Mouse (Mus musculus): ENCODE data around the gene Metap1d. TPM values are rescaled to one million over a fixed set of nuclear protein-coding genes. Genes with fewer than 3 reads are reported as not detected.
A peak's percentile ranks its signal among the peaks of the same experiment; 100 is the strongest.

Metap1d gene
- polyA plus RNA-seq, 1 experiment from 2014 or later = 17.0 TPM

DNA sequence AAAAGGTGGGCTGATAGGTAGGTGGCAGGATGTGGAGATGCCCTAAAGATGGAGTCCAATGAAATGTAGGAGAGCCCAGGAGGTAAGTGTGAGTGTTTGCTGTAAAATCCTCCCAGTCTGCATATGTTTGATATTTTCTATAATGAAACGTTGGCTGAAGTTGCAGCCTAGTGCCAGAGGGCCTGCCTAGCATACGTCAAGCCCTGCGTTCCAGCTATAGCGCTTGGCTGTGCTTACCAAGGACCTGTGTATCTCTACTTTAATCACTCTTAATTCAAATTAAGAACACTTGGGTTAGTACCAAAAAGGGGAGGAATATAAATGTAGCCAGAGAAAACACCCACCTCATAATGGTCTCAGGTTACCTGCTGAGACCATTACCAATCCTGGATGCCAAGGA, 22.7 kb downstream of the Metap1d start:
- no peak overlapping the region for H3K4me3 ChIP-seq (ENCODE audit: low read depth, low read length)
- 90% methylated on average over 4 of the region's 4 CpGs for WGBS
- TF ChIP-seq CTCF (IDR thresholded peaks at IDR 0.05; ENCODE audit: low read depth) (no peak), EP300 (optimal IDR thresholded peaks at IDR 0.05) (no peak)
- ATAC-seq (ENCODE audit: low FRiP score, low TSS enrichment) (no peak), DNase-seq (ENCODE audit: low spot score) (no peak)
- no peaks in the 10 kb centered on the region for H3K27me3 ChIP-seq (ENCODE audit: control insufficient read depth, insufficient read depth, low read length)
- H3K9me3 ChIP-seq (ENCODE audit: control insufficient read depth, low read length) = no peaks in the 10 kb centered on the region
- H3K4me1 ChIP-seq (replicated peaks; ENCODE audit: control insufficient read depth, insufficient read depth) = no peaks in the 10 kb centered on the region
- no peaks in the 10 kb centered on the region for H3K36me3 ChIP-seq (ENCODE audit: control insufficient read depth, insufficient read depth, low read length)
- no peak overlapping the region for H3K27ac ChIP-seq (replicated peaks)
- no peak overlapping the region for H3K9ac ChIP-seq (ENCODE audit: low read length)
- H3K4me2 ChIP-seq (replicated peaks; ENCODE audit: low read depth) = no peak overlapping the region

DNA sequence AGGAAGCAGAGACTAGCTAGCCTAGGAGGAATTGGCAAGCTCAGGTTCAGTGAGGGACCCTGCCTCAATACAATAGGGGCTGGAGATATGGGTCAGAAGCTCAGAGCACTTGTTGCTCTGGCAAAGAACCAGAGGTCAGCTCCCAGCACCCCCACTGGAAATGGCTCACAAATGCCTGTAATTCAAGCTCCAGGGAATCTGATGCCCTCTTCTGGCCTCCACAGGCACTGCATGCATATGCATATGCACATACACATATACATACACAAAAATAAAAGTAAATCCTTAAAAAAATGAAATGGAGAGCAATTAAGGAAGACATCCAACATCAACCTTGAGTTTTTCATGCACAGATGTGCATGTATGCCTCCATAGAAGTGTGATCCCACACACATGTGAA, 24.7 kb downstream of the Metap1d start:
- H3K4me1 ChIP-seq (replicated peaks; ENCODE audit: control insufficient read depth, insufficient read depth) = no peaks in the 10 kb centered on the region
- H3K9me3 ChIP-seq (ENCODE audit: control insufficient read depth, low read length) = no peaks in the 10 kb centered on the region
- no peak overlapping the region for H3K4me2 ChIP-seq (replicated peaks; ENCODE audit: low read depth)
- DNase-seq (ENCODE audit: low spot score) (no peak), ATAC-seq (ENCODE audit: low FRiP score, low TSS enrichment) (no peak)
- no peak overlapping the region for H3K27ac ChIP-seq (replicated peaks)
- H3K4me3 ChIP-seq (ENCODE audit: low read depth, low read length) = no peak overlapping the region
- no peaks in the 10 kb centered on the region for H3K36me3 ChIP-seq (ENCODE audit: control insufficient read depth, insufficient read depth, low read length)
- no peak overlapping the region for H3K9ac ChIP-seq (ENCODE audit: low read length)
- TF ChIP-seq CTCF (IDR thresholded peaks at IDR 0.05; ENCODE audit: low read depth) (peak; percentile 23; the same call in 1 of the 2 replicates), EP300 (optimal IDR thresholded peaks at IDR 0.05) (no peak)
- H3K27me3 ChIP-seq (ENCODE audit: control insufficient read depth, insufficient read depth, low read length) = no peaks in the 10 kb centered on the region

DNA sequence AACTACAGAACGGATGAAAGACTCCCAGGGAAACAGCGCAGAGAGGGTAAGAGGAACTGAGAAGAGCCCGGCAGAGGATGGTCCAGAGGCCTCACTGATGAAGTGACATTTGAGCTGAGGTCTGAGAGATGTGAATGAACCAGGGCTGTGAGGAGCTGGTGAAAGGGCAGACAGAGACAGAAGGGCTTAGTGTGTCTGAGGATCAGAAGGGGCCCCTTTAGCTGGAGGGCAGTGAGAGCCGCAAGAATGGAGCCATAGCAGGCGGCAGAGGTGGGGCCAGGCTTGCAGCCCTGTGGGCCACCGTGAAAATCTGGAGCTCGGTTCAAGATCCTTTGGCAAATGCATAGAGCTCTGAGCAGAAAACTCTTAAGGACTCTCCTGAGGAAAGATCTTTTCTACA, 26.8 kb downstream of the Metap1d start:
- H3K4me1 ChIP-seq (replicated peaks; ENCODE audit: control insufficient read depth, insufficient read depth) = no peaks in the 10 kb centered on the region
- no peaks in the 10 kb centered on the region for H3K36me3 ChIP-seq (ENCODE audit: control insufficient read depth, insufficient read depth, low read length)
- no peaks in the 10 kb centered on the region for H3K27me3 ChIP-seq (ENCODE audit: control insufficient read depth, insufficient read depth, low read length)
- WGBS = 37% methylated on average over 7 of the region's 7 CpGs
- H3K9ac ChIP-seq (ENCODE audit: low read length) = no peak overlapping the region
- ATAC-seq (ENCODE audit: low FRiP score, low TSS enrichment) = no peak
- H3K9me3 ChIP-seq (ENCODE audit: control insufficient read depth, low read length) = no peaks in the 10 kb centered on the region
- no peak overlapping the region for H3K4me2 ChIP-seq (replicated peaks; ENCODE audit: low read depth)
- no peak overlapping the region for H3K4me3 ChIP-seq (ENCODE audit: low read depth, low read length)
- TF ChIP-seq CTCF (IDR thresholded peaks at IDR 0.05; ENCODE audit: low read depth) = no peak
- no peak for TF ChIP-seq EP300 (optimal IDR thresholded peaks at IDR 0.05)
- H3K27ac ChIP-seq (replicated peaks) = no peak overlapping the region
- DNase-seq (ENCODE audit: low spot score) = no peak

DNA sequence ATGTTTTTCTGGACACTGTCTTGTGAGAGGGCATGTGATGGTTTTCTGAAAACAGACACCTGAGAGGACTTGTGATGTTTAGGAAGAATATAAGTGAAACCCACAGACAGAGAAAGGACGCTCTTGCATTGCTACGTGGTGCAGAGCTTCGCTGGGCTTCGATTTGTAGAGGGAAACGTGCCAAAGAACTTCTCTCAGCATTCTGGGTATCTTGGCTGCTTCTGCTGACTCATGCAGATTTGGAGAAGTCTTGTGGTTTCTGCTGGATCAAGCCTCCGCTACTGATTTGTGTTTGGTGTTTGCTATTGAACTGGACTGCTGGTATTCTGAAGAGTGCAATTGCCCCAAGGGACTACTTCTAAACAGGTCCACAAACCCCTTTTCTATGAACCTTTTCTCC, 28.7 kb downstream of the Metap1d start:
- no peak for TF ChIP-seq EP300 (optimal IDR thresholded peaks at IDR 0.05)
- no peak for DNase-seq (ENCODE audit: low spot score)
- ATAC-seq (ENCODE audit: low FRiP score, low TSS enrichment) = no peak

DNA sequence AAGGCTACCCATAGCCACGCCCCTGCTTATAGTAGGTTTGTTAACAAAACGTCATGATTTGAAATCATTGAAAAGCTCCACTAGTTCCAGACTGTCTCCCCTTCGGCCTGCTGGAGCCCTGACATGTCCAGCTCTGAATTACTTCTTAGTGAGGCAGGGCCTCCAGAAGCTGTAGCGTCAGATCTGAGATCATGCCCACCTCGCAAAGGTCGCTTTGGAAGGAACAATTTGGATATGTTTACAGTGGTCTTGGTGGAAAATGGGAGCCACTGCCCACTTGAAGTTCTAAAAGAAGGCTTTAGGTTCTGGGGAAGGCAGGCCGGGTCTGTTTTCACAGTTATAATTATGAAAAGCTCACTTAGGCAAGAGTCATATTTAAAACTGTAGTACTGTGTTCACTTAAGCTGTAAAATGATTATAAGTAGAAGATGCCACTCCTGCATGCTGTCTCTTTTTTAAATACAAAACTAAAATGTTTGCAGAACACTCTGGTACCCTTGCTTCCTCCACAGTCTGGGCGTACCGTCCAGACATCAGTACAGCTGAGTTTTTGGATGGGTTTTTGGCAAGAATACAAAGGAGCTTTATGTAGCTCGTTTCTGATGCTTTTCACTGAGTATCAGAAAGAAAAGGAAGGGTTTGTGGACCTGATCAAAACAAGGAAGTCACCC, 30.1 kb downstream of the Metap1d start:
- no peak for DNase-seq (ENCODE audit: low spot score)

More for the DNA sequence above, 28.7 kb downstream of the Metap1d start:
- no peak overlapping the region for H3K9ac ChIP-seq (ENCODE audit: low read length)
- H3K27ac ChIP-seq (replicated peaks) = no peak overlapping the region
- H3K27me3 ChIP-seq (ENCODE audit: control insufficient read depth, insufficient read depth, low read length) = no peaks in the 10 kb centered on the region
- no peaks in the 10 kb centered on the region for H3K4me1 ChIP-seq (replicated peaks; ENCODE audit: control insufficient read depth, insufficient read depth)
- 75% methylated on average over 6 of the region's 6 CpGs for WGBS
- H3K4me2 ChIP-seq (replicated peaks; ENCODE audit: low read depth) = no peak overlapping the region
- no peaks in the 10 kb centered on the region for H3K36me3 ChIP-seq (ENCODE audit: control insufficient read depth, insufficient read depth, low read length)
- H3K9me3 ChIP-seq (ENCODE audit: control insufficient read depth, low read length) = no peaks in the 10 kb centered on the region
- no peak overlapping the region for H3K4me3 ChIP-seq (ENCODE audit: low read depth, low read length)

DNA sequence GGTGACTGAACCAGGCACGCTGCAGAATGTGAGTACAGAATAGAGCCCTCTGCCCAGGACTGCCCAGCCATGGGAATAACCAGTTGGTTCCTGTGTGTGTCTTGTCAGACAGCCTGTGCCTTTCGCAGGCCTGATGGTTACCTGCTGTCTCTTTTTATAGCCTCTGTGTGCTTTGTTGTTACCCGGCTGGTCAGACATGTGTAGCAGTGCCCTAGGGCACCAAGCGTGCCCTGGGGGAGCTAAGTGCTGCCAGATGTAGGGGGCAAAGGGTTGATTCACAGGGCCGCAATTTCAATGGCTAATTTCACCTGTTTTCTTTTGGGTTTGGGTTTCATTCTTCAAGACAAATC, 30.6 kb downstream of the Metap1d start:
- Histone ChIP-seq H3K4me1 (replicated peaks; ENCODE audit: control insufficient read depth, insufficient read depth) (no peaks in the 10 kb centered on the region), H3K4me2 (replicated peaks; ENCODE audit: low read depth) (no peak overlapping the region), H3K27ac (replicated peaks) (no peak overlapping the region), H3K27me3 (ENCODE audit: control insufficient read depth, insufficient read depth, low read length) (no peaks in the 10 kb centered on the region), H3K9ac (ENCODE audit: low read length) (no peak overlapping the region), H3K36me3 (ENCODE audit: control insufficient read depth, insufficient read depth, low read length) (no peaks in the 10 kb centered on the region), H3K9me3 (ENCODE audit: control insufficient read depth, low read length) (no peaks in the 10 kb centered on the region), H3K4me3 (ENCODE audit: low read depth, low read length) (no peak overlapping the region)
- 74% methylated on average over 5 of the region's 5 CpGs for WGBS
- ATAC-seq (ENCODE audit: low FRiP score, low TSS enrichment) = no peak
- no peak for DNase-seq (ENCODE audit: low spot score)
- TF ChIP-seq CTCF (IDR thresholded peaks at IDR 0.05; ENCODE audit: low read depth) = no peak
- TF ChIP-seq EP300 (optimal IDR thresholded peaks at IDR 0.05) = no peak

More for the DNA sequence above, 30.1 kb downstream of the Metap1d start:
- 59% methylated on average over 10 of the region's 10 CpGs for WGBS
- Histone ChIP-seq H3K4me3 (ENCODE audit: low read depth, low read length) (no peak overlapping the region), H3K36me3 (ENCODE audit: control insufficient read depth, insufficient read depth, low read length) (no peaks in the 10 kb centered on the region), H3K4me1 (replicated peaks; ENCODE audit: control insufficient read depth, insufficient read depth) (no peaks in the 10 kb centered on the region), H3K4me2 (replicated peaks; ENCODE audit: low read depth) (no peak overlapping the region), H3K27ac (replicated peaks) (no peak overlapping the region), H3K27me3 (ENCODE audit: control insufficient read depth, insufficient read depth, low read length) (no peaks in the 10 kb centered on the region), H3K9ac (ENCODE audit: low read length) (no peak overlapping the region), H3K9me3 (ENCODE audit: control insufficient read depth, low read length) (no peaks in the 10 kb centered on the region)
- TF ChIP-seq CTCF (IDR thresholded peaks at IDR 0.05; ENCODE audit: low read depth) = no peak
- no peak for TF ChIP-seq EP300 (optimal IDR thresholded peaks at IDR 0.05)
- no peak for ATAC-seq (ENCODE audit: low FRiP score, low TSS enrichment)

Measured in stomach, postnatal 0 days (tissue).